Mouse (Mus musculus): Measurements from ENCODE around the gene Fut2. TPM values are rescaled to one million over a fixed set of nuclear protein-coding genes. Genes with fewer than 3 reads are reported as not detected.
"Not testable (repeated sequence)": the region's sequence is repeated elsewhere in the genome, so short reads cannot be mapped to it uniquely, and the experiment has no call there.

Fut2 gene
- total and polyA plus RNA-seq, 2 experiments from 2014 or later = 0.15 TPM; not detected in 1

DNA sequence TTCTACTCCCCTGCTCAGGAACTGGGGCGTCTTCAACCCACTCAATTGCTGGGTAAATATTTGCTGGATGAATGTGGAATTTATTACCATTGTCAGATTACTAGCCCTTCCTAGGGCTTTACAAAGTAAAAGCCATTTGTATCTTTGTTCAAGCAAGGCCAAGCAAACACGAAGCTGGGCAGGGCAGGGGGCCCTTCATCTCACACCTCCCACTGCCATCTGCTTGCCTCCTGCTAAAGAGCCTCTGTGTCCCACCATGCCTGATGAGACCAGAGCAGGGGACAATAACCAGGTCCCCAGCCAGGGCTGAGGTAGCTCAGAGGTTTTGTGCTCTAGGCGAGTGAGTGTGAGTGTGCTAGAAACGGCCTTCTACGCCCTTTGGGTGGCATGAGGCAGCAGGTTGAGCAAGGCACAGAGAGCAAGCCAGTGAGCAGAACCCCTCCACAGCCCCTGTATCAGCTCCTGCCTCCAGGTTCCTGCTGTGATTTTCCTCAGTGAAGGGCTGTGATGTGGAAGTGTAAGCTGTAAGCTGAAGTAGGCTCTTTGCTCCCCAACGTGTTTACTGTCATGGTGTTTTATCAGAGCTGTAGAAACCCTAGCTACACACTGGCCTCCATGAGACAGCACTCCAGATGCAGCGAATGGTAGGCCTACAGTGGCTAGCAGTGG is 11.6 kb upstream of the Fut2 start:
- Histone ChIP-seq H3K9me3 (ENCODE audit: low read length) (no peaks in the 10 kb centered on the region), H3K4me1 (ENCODE audit: insufficient read depth, low read length) (no peaks in the 10 kb centered on the region), H3K4me2 (ENCODE audit: low read depth, low read length) (no peak overlapping the region), H3K36me3 (ENCODE audit: insufficient read depth, low read length) (no peaks in the 10 kb centered on the region), H3K27ac (no peak overlapping the region), H3K27me3 (ENCODE audit: insufficient read depth, low read length) (no peaks in the 10 kb centered on the region), H3K4me3 (ENCODE audit: low read length) (no peak overlapping the region), H3K9ac (replicated peaks; ENCODE audit: low read length) (no peak overlapping the region)
- TF ChIP-seq CTCF (IDR thresholded peaks at IDR 0.05; ENCODE audit: low read depth) = no peak
- no peak for ATAC-seq
- DNase-seq (ENCODE audit: low spot score) = no peak
- WGBS = 76% methylated on average over 7 of the region's 7 CpGs

DNA sequence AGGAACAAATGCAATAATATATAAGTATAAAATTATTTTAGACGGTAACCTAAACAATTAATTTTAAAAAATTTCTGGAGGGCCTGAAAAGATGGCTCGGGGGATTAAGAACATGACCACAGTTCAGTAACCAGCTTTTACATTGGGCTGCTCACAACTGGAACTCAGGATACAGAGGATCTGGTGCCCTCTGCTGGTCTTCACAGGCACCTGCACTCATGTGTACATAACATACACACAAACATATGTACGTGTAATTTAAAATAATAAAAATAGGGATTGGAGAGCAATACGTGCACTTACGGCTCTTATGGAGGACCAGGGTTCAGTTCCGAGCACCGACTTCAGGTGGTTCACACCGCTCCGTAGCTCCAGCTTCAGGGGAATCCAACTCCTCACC is 2.7 kb upstream of the Fut2 start:
- no peaks in the 10 kb centered on the region for H3K27me3 ChIP-seq (ENCODE audit: insufficient read depth, low read length)
- no peaks in the 10 kb centered on the region for H3K36me3 ChIP-seq (ENCODE audit: insufficient read depth, low read length)
- no peaks in the 10 kb centered on the region for H3K4me1 ChIP-seq (ENCODE audit: insufficient read depth, low read length)
- peak; percentile 24; the same call in 1 of the 2 replicates for TF ChIP-seq CTCF (IDR thresholded peaks at IDR 0.05; ENCODE audit: low read depth)
- no peak for DNase-seq (ENCODE audit: low spot score)
- no peak for ATAC-seq
- no peak overlapping the region for H3K9ac ChIP-seq (replicated peaks; ENCODE audit: low read length)
- H3K4me2 ChIP-seq (ENCODE audit: low read depth, low read length) = no peak overlapping the region
- no peak overlapping the region for H3K4me3 ChIP-seq (ENCODE audit: low read length)
- 97% methylated on average over 9 of the region's 9 CpGs for WGBS
- no peak overlapping the region for H3K27ac ChIP-seq
- no peaks in the 10 kb centered on the region for H3K9me3 ChIP-seq (ENCODE audit: low read length)

DNA sequence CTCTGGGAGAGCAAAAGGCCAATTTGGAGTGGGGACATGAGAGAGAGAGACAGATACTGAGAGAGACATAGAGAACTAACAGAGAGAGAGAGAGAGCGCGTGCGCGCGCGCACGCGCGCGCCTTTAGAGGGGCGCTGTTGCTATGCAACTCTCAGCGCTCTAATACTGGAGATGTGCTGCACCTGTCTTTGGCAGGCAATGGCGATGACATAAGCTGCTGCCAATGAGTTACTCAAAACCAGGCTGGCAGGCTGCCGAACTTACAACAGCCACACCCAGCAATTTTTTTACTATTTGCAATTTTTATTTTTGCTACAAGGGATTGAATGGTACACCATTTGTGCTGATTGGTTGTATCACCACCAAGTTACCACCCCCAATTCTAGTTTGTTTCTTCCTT is 1.6 kb upstream of the Fut2 start:
- no peak for ATAC-seq
- Histone ChIP-seq H3K4me2 (ENCODE audit: low read depth, low read length) (no peak overlapping the region), H3K36me3 (ENCODE audit: insufficient read depth, low read length) (no peaks in the 10 kb centered on the region), H3K4me3 (ENCODE audit: low read length) (no peak overlapping the region), H3K27ac (no peak overlapping the region), H3K4me1 (ENCODE audit: insufficient read depth, low read length) (no peaks in the 10 kb centered on the region), H3K27me3 (ENCODE audit: insufficient read depth, low read length) (no peaks in the 10 kb centered on the region), H3K9me3 (ENCODE audit: low read length) (no peaks in the 10 kb centered on the region), H3K9ac (replicated peaks; ENCODE audit: low read length) (no peak overlapping the region)
- 67% methylated on average over 14 of the region's 14 CpGs for WGBS
- peak; percentile 42 for DNase-seq (ENCODE audit: low spot score)
- TF ChIP-seq CTCF (IDR thresholded peaks at IDR 0.05; ENCODE audit: low read depth) = no peak

DNA sequence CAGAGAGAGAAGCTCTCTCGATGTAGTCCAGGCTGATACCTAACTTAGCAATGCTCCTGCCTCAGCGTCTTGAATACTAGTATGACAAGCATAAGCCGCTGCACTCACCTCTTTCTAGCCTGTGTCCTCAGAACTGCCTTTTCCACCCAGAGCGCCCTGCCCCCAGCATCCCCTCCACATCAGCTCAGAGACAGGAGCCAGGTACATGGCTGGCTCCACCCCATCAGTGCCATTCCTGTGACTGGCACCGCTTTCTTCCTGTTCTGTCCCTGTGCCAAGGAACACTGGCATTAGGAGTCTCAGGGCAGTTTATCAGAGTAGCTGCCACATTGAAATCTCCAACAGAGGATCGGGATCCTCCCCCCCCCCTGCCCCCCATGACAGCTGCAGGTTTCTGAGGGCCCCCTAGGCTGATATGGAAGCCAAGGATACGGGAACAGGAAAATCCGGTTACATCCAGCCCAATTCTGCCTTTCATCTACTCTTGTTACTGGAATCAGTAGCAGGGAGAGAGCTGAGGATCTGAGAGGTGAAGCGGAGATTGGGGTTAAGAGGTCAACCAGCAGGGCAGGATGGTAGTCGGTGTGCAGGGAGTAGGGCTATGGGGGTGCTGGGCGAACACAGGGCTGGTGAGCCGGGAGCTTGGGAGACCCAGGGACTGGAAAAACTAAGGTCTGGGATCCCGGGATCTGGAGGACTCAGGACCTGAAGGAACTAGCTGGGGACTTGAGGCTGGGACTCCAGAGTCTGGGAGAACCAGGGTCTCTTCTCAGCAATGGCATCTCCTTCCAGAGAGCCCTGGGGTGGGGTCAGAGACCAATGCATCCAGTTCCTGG is 673 bp downstream of the Fut2 start:
- 58% methylated on average over 13 of the region's 13 CpGs for WGBS
- Histone ChIP-seq H3K27me3 (ENCODE audit: insufficient read depth, low read length) (no peaks in the 10 kb centered on the region), H3K4me2 (ENCODE audit: low read depth, low read length) (no peak overlapping the region), H3K9me3 (ENCODE audit: low read length) (no peaks in the 10 kb centered on the region), H3K4me3 (ENCODE audit: low read length) (no peak overlapping the region), H3K9ac (replicated peaks; ENCODE audit: low read length) (no peak overlapping the region), H3K4me1 (ENCODE audit: insufficient read depth, low read length) (no peaks in the 10 kb centered on the region), H3K27ac (no peak overlapping the region), H3K36me3 (ENCODE audit: insufficient read depth, low read length) (no peaks in the 10 kb centered on the region)
- DNase-seq (ENCODE audit: low spot score) (no peak), ATAC-seq (no peak)
- TF ChIP-seq CTCF (IDR thresholded peaks at IDR 0.05; ENCODE audit: low read depth) = no peak

- H3K4me3 ChIP-seq (ENCODE audit: low read length); H3K4me2 ChIP-seq (ENCODE audit: low read depth, low read length); H3K9ac ChIP-seq (replicated peaks; ENCODE audit: low read length); H3K27me3 ChIP-seq (ENCODE audit: insufficient read depth, low read length); DNase-seq (ENCODE audit: low spot score); H3K9me3 ChIP-seq (ENCODE audit: low read length); H3K27ac ChIP-seq; H3K4me1 ChIP-seq (ENCODE audit: insufficient read depth, low read length); H3K36me3 ChIP-seq (ENCODE audit: insufficient read depth, low read length); ATAC-seq: not testable (repeated sequence)
- WGBS = 88% methylated on average over 6 of the region's 6 CpGs
These were observed 4.5 kb downstream of the Fut2 start for GRCm38 (mm10) chr7:45661702-45662101.

- Histone ChIP-seq H3K4me3 (ENCODE audit: low read length) (no peak overlapping the region), H3K4me1 (ENCODE audit: insufficient read depth, low read length) (no peaks in the 10 kb centered on the region), H3K27ac (no peak overlapping the region), H3K27me3 (ENCODE audit: insufficient read depth, low read length) (no peaks in the 10 kb centered on the region), H3K36me3 (ENCODE audit: insufficient read depth, low read length) (no peaks in the 10 kb centered on the region), H3K4me2 (ENCODE audit: low read depth, low read length) (no peak overlapping the region), H3K9ac (replicated peaks; ENCODE audit: low read length) (no peak overlapping the region), H3K9me3 (ENCODE audit: low read length) (no peaks in the 10 kb centered on the region)
- no peak for TF ChIP-seq CTCF (IDR thresholded peaks at IDR 0.05; ENCODE audit: low read depth)
- WGBS = 79% methylated on average over 11 of the region's 11 CpGs
- ATAC-seq (no peak), DNase-seq (ENCODE audit: low spot score) (no peak)
These were observed 5.3 kb downstream of the Fut2 start for GRCm38 (mm10) chr7:45660746-45661478.
